ENCODE assay signal across 7 mouse cellular contexts in the genomic region with DNA sequence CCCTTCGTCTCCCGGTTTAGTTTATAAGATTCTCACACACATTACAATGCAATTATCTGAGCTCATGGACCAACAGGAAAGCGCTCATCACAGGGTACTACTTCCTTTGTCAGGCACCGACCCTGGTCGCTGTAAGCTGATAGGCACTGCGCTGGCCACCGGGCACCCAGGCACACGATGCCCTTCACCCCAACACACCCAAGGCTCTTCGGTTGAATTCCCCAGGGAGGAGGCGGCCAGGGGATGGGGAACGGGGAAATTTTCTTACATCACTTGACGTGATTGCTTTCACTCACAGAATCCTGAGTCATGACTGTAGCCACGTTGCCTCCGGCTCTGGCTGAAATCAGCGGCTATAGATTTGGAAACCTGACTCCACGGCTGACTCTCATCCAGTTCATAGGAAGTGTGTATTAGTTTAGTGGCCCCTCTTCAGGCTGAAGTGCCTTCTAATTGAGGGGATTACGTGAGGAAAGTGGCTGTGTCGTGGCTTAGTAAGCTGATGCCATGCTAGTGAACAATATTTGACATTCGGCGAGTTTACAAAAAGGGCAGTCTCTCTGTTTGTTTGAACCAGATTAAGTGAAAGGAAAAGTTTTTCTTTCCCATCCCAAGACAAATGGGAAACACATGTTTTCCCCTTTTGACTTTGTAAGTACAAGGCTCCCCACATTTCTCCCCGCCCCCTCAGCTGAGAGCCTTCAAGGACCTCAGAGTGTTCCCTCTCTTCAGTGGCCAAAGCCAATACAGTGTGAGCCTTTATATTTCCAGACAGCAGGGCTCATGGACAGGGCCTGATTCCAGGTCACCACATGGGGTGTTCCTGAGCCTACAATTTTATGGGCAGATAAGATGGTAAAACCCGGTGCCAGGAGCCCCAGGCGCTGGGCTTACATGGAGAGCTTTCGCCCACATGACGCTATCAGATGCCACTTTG. TPM values are rescaled to one million over a fixed set of nuclear protein-coding genes. Genes with fewer than 3 reads are reported as not detected.
DNase-seq lines count a peak whose midpoint lies in the region; ATAC-seq and TF ChIP-seq lines count a peak whose summit lies in the region.

No protein-coding gene starts in this region.

- H3K27me3 ChIP-seq in heart, embryonic 16.5 days (ENCODE audit: control insufficient read depth, insufficient read depth, low read length) = no peaks in the 10 kb centered on the region
- no peaks in the 10 kb centered on the region for H3K27me3 ChIP-seq in midbrain, embryonic 14.5 days (ENCODE audit: control insufficient read depth, insufficient read depth, low read length)

- H3K4me1 ChIP-seq in lung, adult 2 months (ENCODE audit: control insufficient read depth, insufficient read depth, low read length) = peaks cover 3% of the 10 kb centered on the region
- peaks cover 10% of the 10 kb centered on the region for H3K4me1 ChIP-seq in heart, embryonic 16.5 days (ENCODE audit: control insufficient read depth, insufficient read depth, low read length)
- H3K4me1 ChIP-seq in midbrain, embryonic 14.5 days (ENCODE audit: control insufficient read depth, insufficient read depth, low read length) = no peaks in the 10 kb centered on the region

- TF ChIP-seq POLR2A in lung, adult 2 months (IDR thresholded peaks at IDR 0.05; ENCODE audit: borderline replicate concordance, extremely low read depth, low read depth, low read length) = no peak

- DNase-seq in lung, adult 18-20 months = peak; percentile 77 to 84
- DNase-seq in lung, adult 2 months = no peak
- peak; percentile 81 for DNase-seq in embryo, embryonic 10.5 days (ENCODE audit: low spot score)
- peak; percentile 50 for DNase-seq in midbrain, embryonic 14.5 days
- DNase-seq in adrenal gland, adult 8-10 months = no peak

- peak overlapping the region; percentile 33; the same call in 1 of the 2 replicates for H3K9ac ChIP-seq in heart, embryonic 16.5 days (ENCODE audit: low read length)
- H3K9ac ChIP-seq in midbrain, embryonic 14.5 days (replicated peaks; ENCODE audit: low read length) = no peak overlapping the region

- H3K4me3 ChIP-seq in lung, adult 2 months (replicated peaks; ENCODE audit: extremely low read depth, low read depth, low read length) = no peak overlapping the region
- H3K4me3 ChIP-seq in heart, embryonic 16.5 days (ENCODE audit: low read length) = no peak overlapping the region
- H3K4me3 ChIP-seq in midbrain, embryonic 14.5 days (replicated peaks; ENCODE audit: low read depth, low read length) = no peak overlapping the region

- H3K9me3 ChIP-seq in heart, embryonic 16.5 days (replicated peaks; ENCODE audit: control insufficient read depth, low read length) = no peaks in the 10 kb centered on the region
- no peaks in the 10 kb centered on the region for H3K9me3 ChIP-seq in midbrain, embryonic 14.5 days (ENCODE audit: control insufficient read depth, low read length)

- TF ChIP-seq CTCF in lung, adult 2 months (IDR thresholded peaks at IDR 0.05; ENCODE audit: insufficient read depth, low read length) = no peak

- no peaks in the 10 kb centered on the region for H3K36me3 ChIP-seq in heart, embryonic 16.5 days (ENCODE audit: control insufficient read depth, insufficient read depth)
- H3K36me3 ChIP-seq in midbrain, embryonic 14.5 days (ENCODE audit: control insufficient read depth, insufficient read depth, low read length) = no peaks in the 10 kb centered on the region

- peak overlapping the region; percentile 42 for H3K4me2 ChIP-seq in heart, embryonic 16.5 days (ENCODE audit: low read depth, low read length)
- 0 out of 2 replicates have a peak overlapping the region, but pooled peaks have one; percentile 12 for H3K4me2 ChIP-seq in midbrain, embryonic 14.5 days (ENCODE audit: low read length)

- WGBS in lung, adult 2 months = 32% methylated on average over 25 of the region's 25 CpGs
- 36% methylated on average over 25 of the region's 25 CpGs for WGBS in heart, embryonic 16.5 days
- 54% methylated on average over 25 of the region's 25 CpGs for WGBS in midbrain, embryonic 14.5 days

- H3K27ac ChIP-seq in heart, embryonic 16.5 days (ENCODE audit: low read length) = peak overlapping the region; percentile 55
- no peak overlapping the region for H3K27ac ChIP-seq in midbrain, embryonic 14.5 days (replicated peaks; ENCODE audit: low read depth, low read length)

- no peak for ATAC-seq in heart, embryonic 16.5 days (replicated peaks; ENCODE audit: extremely low read depth, insufficient read depth, low FRiP score)
- ATAC-seq in midbrain, embryonic 14.5 days (ENCODE audit: low FRiP score, low TSS enrichment) = no peak
- no peak for ATAC-seq in megakaryocyte-erythroid progenitor cell, adult 5-6 weeks (replicated peaks; ENCODE audit: low FRiP score, low TSS enrichment, poor library complexity, severe bottlenecking)

RNA-seq across cellular contexts. Expression of gene Lif, which starts 51.4 kb away (rescaled TPM):
- polyA plus RNA-seq in lung, adult 2 months (2012; rRNA removed) = 3.5 and 4.9 TPM in 2 replicates
- polyA plus RNA-seq in heart, embryonic 16.5 days (2015; fragmentation: Nextera tagmentation; extraction: Ambion mirVana) = 0.15 and 0.20 TPM in 2 replicates
- not detected in 2 replicates for polyA plus RNA-seq in midbrain, embryonic 14.5 days (2014; fragmentation: Nextera tagmentation; extraction: Ambion mirVana)
- not detected in 2 replicates for total RNA-seq in megakaryocyte-erythroid progenitor cell, adult 5-6 weeks (2014; fragmentation: Nextera tagmentation)
- total RNA-seq in megakaryocyte-erythroid progenitor cell, adult 5-6 weeks (2017) = 0.30 and 0.33 TPM in 2 replicates
- 1 to 10 TPM in 1 of 4 experiments, under 1 TPM in 2, not detected in 1; 0.15 to 1.0 (median 0.34) TPM for total RNA-seq in adrenal gland, adult 8-10 months (2022)

Comparison
In these comparisons a context has a peak if more than half of its experiments do, and no peak if none do; other contexts are left out.
1. DNase-seq: peak in lung, adult 18-20 months (2 of 2), embryo, embryonic 10.5 days (single experiment) and midbrain, embryonic 14.5 days (single experiment); none in lung, adult 2 months (single experiment) and adrenal gland, adult 8-10 months (single experiment).